Mouse (Mus musculus): ENCODE data around the gene 2900011O08Rik.
"Not testable (repeated sequence)": the region's sequence is repeated elsewhere in the genome, so short reads cannot be mapped to it uniquely, and the experiment has no call there.

Gene 2900011O08Rik

GRCm38 (mm10) chr16:13986574-13987478 lies at the start of gene 2900011O08Rik, which contains the start of gene Ifitm7:
Gene 2900011O08Rik (plus strand): TSS chr16:13986604.
Gene Ifitm7 (minus strand): TSS chr16:13986888.
- DNase-seq (ENCODE audit: low read depth, low spot score), result peak; percentile 47

DNA sequence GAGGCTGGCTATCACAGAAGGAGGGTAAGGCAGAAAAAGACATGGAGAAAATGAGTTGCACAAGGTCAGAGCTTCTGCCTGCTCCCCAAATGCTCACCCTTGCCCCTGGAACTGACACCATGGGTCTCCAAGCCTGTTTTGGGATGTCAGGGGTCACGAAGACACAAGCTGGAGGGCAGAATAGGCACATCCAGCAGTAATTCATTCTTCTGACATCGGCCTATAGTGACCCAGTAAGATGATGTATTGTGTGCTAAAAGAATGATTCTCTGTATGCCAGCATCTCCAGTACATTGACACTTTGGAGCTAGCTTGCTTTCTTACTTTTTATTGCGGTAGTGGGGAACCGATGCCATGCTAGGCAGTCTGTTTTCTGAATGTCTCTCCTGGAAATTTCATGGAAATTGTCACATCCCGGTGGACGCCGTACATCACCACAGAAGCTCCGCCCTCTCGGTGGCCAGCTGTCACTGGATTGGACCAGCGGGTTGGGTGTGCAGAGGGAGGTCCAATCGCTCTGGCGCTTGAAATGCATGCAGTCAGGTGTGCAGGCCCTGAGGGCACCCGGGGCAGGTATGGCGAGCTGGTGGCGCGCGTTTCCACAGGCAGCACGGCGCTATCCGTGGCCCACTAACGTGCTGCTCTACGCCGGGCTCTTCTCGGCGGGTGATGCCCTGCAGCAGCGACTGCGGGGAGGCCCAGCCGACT lies 46.1 kb upstream of the 2900011O08Rik start:
- DNase-seq (ENCODE audit: low read depth, low spot score), result peak; percentile 74

DNA sequence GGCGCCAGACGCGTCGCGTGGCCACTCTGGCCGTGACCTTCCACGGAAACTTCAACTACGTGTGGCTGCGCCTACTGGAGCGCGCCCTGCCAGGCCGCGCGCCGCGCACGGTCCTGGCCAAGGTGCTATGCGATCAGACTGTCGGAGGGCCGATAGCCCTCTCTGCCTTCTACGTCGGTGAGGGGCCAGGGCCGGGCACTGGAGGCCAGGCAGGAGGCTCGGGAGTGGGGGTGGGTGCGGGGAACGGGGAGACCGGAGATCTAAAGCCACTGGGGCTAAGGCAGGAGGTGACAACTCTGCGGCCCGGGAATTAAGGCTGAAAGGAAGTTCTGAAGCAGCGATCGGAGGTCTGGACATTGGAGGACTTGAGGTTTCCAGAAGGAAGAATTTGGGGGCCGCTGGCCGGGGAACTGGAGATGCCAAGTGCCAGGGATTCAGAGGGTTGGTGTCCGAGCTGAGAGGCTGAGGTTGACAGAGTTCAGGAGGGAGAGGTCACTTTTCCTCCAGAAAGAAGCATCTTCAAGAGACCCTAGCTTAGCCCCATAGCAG lies 45.5 kb upstream of the 2900011O08Rik start:
- DNase-seq (ENCODE audit: low read depth, low spot score), result no peak

GRCm38 (mm10) chr16:13944178-13944577 lies 42.2 kb upstream of the 2900011O08Rik start:
- no peak for DNase-seq (ENCODE audit: low read depth, low spot score)

DNA sequence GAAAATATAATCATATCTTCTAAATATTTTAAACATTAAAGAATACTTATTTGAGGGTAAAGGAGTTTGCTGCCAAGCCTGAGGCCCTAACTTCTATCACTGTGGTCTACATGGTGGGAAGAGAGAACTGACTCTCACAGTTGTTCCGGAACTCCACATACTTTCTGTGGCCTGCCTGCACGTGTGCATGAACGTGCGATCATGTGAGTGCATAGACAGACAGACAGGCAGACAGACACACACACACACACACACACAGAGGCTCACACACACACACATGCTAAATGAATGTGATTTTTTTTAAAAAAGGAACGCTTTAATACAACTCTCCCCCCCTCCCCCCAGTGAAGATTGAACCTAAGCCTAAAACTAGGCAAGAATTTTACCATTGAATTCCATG lies 41.7 kb upstream of the 2900011O08Rik start:
- no peak for DNase-seq (ENCODE audit: low read depth, low spot score)

GRCm38 (mm10) chr16:13945153-13945552 lies 41.3 kb upstream of the 2900011O08Rik start:
- no peak for DNase-seq (ENCODE audit: low read depth, low spot score)

DNA sequence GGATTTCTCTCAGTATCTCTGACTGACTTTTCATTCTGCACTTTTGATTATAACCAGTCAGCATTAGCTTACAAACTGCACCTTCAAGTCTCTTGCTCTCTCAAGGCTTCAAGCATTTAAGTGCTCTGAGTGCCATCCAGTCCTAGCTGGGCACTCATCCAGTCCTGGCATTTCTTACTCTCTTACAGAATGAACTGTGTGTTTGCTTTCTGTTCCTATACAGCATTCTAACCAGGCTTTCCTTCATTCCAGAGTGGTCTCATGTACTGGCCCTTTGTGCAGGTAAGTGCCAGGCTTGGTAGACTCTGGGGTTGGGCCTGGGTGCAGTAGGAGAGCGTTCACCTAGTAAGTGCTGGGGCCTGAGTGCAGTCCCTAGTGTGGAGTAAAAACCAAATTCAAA lies 40.1 kb upstream of the 2900011O08Rik start:
- DNase-seq (ENCODE audit: low read depth, low spot score), result no peak

DNA sequence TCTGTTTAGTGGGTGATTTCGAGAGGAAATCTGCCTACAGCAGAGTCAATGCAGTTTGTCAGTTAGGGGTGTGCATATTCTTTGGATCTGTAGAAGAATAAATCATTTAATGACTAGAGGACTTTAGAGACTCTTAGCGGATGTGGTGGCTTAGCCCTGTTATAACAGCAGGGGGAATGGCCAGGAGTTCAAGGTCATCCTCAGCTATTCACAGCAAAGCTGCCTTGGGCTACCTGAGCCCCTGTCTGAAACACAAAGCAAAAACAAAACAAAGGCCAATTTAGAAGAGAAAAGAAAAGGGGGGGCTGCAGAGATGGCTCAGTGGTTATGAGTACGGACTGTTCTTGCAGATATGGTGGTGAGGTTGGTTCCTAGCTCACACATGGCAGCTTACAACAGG lies 35.2 kb upstream of the 2900011O08Rik start:
- no peak for DNase-seq (ENCODE audit: low read depth, low spot score)

DNA sequence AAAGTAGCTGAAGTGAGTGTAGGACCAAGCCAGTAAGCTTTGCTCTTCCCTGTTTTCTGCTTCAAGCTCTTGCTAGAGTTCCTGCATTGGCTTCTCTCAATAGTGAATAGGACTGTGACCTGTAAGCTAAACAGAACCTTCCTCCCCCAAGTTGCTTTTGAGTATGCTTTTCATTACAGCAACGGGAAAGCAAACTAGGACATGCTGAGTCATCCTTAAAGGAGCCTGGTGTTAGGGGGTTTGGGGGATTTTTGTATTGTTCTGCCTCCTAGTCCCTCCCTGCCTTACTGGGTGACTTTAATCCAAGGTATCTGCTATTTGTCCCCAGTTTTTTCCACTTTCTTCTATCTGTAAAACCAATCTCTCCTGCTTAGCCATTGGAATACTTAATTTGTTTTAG lies 24.4 kb upstream of the 2900011O08Rik start:
- DNase-seq (ENCODE audit: low read depth, low spot score), result no peak

DNA sequence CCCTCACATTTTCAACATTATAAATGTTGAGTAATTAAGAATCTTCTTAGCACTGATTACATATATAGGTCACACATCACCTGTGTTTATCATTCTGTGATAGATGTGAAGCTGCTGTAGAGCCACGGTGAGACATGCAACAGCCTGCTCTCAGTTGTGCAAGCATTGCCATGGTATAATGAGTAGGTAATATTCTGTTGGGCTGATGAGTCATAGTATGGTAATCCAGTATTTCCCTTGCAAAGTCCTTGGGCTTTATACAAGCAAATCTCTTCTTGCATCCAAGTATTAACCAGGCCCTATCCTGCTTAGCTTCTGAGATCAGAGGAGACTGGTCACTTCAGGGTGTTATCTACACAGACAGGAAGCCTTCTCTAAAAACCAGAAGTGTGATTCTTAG lies 17.3 kb upstream of the 2900011O08Rik start:
- DNase-seq (ENCODE audit: low read depth, low spot score), result no peak

DNA sequence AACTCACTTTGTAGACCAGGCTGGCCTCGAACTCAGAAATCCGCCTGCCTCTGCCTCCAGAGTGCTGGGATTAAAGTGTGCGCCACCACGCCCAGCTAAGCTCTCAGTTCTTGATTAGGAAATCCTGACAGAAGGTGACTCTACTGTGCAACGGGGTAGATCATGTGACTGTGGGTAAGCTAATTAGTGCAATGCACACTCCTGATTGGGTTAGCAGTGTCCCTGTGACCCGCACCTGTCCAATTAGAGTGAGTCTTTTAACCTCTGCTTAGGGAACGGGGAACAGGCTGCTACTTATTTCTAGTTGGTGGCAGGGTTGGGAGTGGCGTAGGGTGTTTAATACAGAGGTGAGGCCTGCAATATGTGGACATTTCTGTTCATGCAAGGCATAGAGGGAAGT lies 14.4 kb upstream of the 2900011O08Rik start:
- no peak for DNase-seq (ENCODE audit: low read depth, low spot score)

DNA sequence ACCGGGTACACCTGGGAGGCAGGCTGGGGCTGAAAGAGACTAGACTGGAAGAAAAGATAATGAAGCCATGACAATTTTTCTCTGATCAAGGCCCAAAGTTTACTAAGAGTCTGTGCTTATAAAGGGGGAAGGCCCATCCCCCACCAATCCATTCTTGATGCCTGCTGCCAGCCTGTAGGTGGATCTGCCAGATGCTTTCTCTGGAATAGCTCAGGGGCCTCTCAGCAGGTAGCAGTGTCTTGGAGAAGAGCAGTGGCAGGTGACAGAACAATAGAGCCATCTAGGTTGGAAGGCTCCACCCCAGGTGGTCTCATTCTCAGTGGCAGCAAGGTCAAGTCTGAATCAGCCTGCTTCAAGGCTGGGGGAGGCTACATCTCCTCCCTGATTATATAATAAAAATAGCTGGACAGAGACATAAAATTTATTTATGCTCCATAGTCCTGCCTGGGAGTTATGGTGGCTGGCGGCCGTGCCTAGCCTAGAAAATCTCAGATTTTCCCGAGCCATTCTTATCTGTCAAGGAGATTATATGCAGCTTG lies 10.0 kb upstream of the 2900011O08Rik start:
- DNase-seq (ENCODE audit: low read depth, low spot score), result not testable (repeated sequence)

DNA sequence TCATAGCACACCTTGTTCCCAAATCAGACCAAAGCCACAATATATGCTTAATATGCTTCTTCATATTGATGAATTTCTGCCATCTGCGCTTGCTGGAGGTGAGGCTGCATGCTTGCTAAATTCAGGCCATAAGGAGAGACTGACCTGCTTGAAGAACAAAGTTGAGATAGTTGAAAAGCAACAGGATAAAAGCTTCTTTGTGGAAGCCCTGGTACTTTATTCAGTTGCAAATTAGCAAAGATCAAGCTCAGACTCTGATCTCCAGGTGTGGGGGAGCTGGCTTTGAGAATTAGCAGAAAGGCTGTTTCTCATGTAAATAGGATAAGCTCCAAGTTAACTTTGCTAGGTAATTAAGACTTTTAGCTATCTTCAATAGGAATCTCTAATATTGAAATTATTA lies 9.4 kb upstream of the 2900011O08Rik start:
- not testable (repeated sequence) for DNase-seq (ENCODE audit: low read depth, low spot score)

DNA sequence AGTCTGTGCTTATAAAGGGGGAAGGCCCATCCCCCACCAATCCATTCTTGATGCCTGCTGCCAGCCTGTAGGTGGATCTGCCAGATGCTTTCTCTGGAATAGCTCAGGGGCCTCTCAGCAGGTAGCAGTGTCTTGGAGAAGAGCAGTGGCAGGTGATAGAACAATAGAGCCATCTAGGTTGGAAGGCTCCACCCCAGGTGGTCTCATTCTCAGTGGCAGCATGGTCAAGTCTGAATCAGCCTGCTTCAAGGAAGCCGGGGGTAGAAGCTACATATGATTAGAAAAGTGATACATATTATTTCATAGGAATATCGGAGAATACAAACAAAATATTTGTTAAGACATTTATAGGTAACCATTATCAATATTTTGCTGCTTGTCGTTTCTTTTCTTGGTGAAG lies 4.7 kb upstream of the 2900011O08Rik start:
- not testable (repeated sequence) for DNase-seq (ENCODE audit: low read depth, low spot score)

DNA sequence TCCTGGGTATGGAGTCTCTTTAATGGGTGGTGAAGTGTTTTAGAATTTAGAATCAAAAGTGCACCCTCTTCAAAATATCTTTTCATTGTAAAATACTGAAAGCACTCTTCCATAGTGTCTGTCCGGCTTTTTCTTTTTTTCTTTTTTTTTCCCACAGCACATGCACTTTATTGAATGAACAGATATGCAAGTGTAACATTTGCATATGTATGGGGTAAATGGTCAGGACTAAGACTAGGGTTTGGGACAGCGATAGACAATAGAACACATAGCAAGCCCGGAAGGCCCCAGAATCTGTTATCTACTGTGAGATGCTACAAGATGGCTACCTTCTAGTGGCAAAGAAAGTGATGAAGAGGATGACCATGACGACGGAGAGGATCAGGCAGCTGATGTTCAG lies 3.2 kb upstream of the 2900011O08Rik start:
- DNase-seq (ENCODE audit: low read depth, low spot score), result no peak

DNA sequence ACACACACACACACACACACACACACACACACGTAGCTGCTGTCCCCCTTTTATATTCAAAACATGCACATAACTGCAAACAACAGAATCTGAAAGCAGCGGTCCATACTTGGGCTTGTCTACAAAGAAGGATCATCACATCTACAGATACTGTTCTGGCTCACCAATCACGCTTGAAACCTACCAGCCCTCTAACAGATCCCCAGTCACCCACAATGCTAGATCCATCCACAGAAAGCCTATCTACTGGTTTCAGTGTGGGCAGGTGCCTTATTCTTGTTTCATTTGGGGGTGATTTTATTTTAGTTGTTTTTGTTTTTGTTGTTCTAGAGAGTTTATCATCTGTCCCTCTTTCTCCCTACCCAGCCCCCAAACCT lies 219 bp upstream of the 2900011O08Rik start:
- DNase-seq (ENCODE audit: low read depth, low spot score), result no peak

GRCm38 (mm10) chr16:13992518-13993248 lies 6.3 kb downstream of the 2900011O08Rik start:
- no peak for DNase-seq (ENCODE audit: low read depth, low spot score)

DNA sequence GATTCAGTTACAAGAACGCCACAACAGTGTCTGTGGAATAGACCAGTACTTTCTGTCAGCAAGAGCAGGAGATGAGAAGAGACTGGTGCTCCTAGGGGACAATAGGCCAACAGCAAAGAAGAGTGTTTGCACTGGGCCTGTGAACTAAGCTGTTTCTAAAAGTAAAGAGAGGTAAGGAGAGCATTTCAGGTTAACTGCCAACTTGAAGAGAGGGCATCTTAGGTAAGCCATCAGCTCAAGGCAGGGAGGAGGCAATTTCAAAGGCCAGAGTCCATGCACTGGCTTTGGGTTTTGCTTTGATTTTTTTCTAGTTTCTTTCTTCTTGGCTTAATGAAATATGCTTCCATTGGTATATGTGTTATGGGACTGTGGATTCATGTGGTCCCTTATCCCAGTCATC lies 7.7 kb downstream of the 2900011O08Rik start:
- DNase-seq (ENCODE audit: low read depth, low spot score), result no peak

DNA sequence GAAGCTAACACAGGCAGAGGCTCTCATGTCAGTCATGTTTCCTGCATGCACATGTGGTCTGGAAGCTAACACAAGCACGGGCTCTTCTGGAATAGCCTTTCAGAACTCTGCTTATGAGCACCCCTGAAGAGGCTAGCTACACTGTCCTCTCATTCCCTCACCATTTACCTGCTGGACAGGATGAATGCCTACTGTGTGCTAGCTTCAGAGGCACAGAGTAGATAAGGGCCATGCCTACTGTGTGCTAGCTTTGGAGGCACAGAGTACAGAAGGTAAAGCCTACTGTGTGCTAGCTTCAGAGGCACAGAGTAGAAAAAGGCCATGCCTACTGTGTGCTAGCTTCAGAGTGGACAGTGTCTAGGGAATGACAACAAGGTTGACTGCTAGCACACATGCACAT lies 8.1 kb downstream of the 2900011O08Rik start:
- no peak for DNase-seq (ENCODE audit: low read depth, low spot score)

DNA sequence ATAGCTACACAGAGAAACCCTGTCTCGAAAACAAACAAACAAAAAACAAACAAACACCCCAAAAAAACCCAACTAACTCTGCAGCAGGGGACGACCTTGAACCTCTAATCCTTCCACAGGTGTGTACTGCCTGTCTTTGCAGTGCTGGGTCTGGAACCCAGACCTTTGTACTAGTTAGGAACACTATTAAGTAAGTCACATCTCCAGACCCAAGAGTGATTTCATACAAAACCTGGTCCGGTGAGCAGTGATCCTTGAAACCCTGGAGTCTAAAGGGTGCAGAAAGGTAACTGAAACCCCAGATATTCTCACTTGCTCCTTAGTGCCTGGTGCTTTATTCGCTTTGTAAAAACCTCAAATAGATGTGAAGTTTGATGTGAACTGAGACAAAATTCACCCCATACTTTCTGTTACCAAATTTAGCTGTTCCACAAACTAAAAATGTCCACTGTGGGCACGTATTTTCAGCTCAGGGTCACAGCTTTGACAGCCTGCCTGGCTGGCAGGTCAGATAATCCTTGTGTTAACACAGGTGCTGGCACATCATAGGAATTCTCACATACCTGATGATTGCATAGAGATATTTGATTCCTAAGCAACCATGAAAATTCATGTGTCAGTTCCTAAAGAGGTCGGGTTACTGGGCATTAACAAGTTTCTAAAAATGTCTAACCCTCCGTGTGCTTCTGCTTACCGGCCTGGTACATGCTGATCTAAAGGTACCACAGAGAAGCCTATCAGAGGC lies 17.2 kb downstream of the 2900011O08Rik start:
- DNase-seq (ENCODE audit: low read depth, low spot score), result no peak

- peak; percentile 38 for DNase-seq (ENCODE audit: low read depth, low spot score)
Measured at GRCm38 (mm10) chr16:14004170-14004569, 17.8 kb downstream of the 2900011O08Rik start.
